Mouse (Mus musculus): Measurements from ENCODE around the gene Dnajc13.

DNA sequence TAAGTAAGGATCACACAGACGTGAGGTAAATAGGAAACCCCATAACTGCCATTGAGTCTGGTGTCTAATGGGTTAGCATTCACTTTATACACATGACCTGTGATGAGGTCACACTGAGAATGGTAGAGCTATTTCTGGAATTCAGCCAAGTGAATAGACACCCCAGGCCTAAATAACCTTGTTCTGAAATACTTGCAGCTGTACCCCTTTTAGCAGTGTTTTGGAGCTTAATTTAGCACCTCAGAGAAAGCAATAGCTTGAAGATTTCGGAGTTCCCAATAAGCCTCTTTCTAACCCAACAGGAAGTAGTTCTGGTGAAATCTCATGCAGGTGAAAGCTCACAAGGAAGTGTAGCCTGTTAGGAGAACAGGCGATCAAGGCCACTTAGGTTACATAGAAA lies 135.9 kb downstream of the Dnajc13 start, which contains the start of gene Ackr4:
- TF ChIP-seq EP300 (IDR thresholded peaks at IDR 0.05; ENCODE audit: low read depth) (no peak), CTCF (IDR thresholded peaks at IDR 0.05; ENCODE audit: low read depth) (no peak)

All from liver, embryonic 14.5 days (tissue).